Mouse (Mus musculus) erythroblast, embryonic 14.5 days (primary cell): ENCODE results near the gene Mmgt2.

Experiments used
- GATA1 ChIP-seq: IDR thresholded peaks from 2 replicates; pipeline ENCODE4 v1.6.1; 2012; ENCODE audit warnings: low read length, inconsistent platforms, mixed read lengths
- TAL1 ChIP-seq: IDR thresholded peaks from 3 replicates; pipeline ENCODE4 v1.6.1; 2012; ENCODE audit warnings: low read length, inconsistent platforms, mixed read lengths

DNA sequence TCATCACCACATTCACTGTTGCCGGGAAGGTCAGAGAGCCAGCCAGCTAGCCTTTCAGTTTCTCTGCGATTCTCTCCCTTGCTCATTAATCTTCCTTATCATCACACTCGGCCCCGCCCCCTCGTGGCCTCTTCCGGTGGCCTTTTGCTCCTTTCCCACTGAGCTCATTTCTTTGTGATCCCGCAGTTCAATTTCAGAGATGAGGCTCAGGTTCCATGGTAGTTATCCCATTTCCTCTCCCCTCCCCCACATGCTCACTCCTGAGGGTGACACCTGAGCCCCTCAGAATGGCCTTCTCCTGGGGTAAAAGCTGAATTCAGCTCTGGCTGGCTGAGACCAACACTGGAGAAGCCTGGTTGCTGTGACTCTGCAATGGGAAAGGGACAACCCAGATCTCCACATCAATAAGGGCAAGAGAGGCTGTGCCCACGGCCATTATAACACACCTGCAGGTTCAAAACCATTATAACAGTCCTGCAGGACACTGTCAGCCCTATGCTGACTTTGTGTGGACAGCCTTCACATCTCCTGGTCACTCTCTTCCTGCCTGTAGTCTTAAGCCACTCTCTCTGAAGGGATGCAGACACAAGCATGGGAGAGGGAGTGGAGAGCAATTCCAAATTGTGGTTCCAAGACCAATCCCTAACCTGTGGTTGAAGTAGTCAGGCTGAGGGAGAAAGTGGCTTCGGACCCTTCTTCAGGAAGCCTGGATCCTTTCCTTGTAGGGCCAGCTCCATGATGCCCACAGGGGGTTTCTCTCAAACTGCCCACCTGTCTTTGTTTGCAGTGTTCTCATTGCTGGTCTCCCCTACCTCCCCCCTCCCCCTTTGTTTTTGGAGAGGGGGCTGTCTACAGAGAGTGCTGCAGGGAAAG is 18.9 kb upstream of the Mmgt2 start:
- TF ChIP-seq TAL1, result no peak
- no peak for TF ChIP-seq GATA1
